Mouse (Mus musculus): ENCODE results near the gene Clip1. TPM values are rescaled to one million over a fixed set of nuclear protein-coding genes. Genes with fewer than 3 reads are reported as not detected.

Gene Clip1
- total and polyA plus RNA-seq, 3 experiments = 13.3 to 23.0 TPM; not detected in 1

GRCm38 (mm10) chr5:123609416-123609815 is 75.0 kb downstream of the Clip1 start:
- Histone ChIP-seq H3K27me3 (ENCODE audit: control insufficient read depth in 1 of 2, insufficient read depth in 2 of 2, low read length in 2 of 2) (no peaks in the 10 kb centered on the region), H3K4me1 (ENCODE audit: control insufficient read depth in 1 of 2, insufficient read depth in 2 of 2, low read length in 2 of 2) (no peaks in the 10 kb centered on the region), H3K9me3 (replicated peaks; ENCODE audit: insufficient read depth, low read length) (no peaks in the 10 kb centered on the region), H3K9ac (ENCODE audit: control insufficient read depth, low read depth, low read length, poor library complexity, severe bottlenecking) (no peak overlapping the region), H3K27ac (ENCODE audit: control insufficient read depth, low read depth, low read length) (no peak overlapping the region), H3K79me2 (ENCODE audit: control insufficient read depth, insufficient read depth, low read length, poor library complexity) (no peaks in the 10 kb centered on the region), H3K4me3 (ENCODE audit: control insufficient read depth in 1 of 2, insufficient read depth in 1 of 2, low read depth in 2 of 2, low read length in 2 of 2) (no peak overlapping the region), H3K36me3 (ENCODE audit: control insufficient read depth in 1 of 2, insufficient read depth in 2 of 2, low read length in 2 of 2) (no peaks in the 10 kb centered on the region; a peak in 1 of 4 replicates)
- TF ChIP-seq ETS1 (IDR thresholded peaks at IDR 0.05; ENCODE audit: low read depth, low read length) (no peak), POLR2A (IDR thresholded peaks at IDR 0.05; ENCODE audit: control insufficient read depth in 1 of 2, insufficient read depth in 1 of 2, low read depth in 1 of 2, low read length in 2 of 2, poor library complexity in 1 of 2) (no peak), USF2 (IDR thresholded peaks at IDR 0.05; ENCODE audit: borderline replicate concordance in 1 of 2, insufficient read depth in 1 of 2, low read depth in 1 of 2, low read length in 2 of 2) (no peak), EP300 (IDR thresholded peaks at IDR 0.05; ENCODE audit: low read depth in 1 of 2, low read length in 2 of 2) (no peak), CHD2 (IDR thresholded peaks at IDR 0.05; ENCODE audit: low read length) (no peak), POLR2AphosphoS5 (IDR thresholded peaks at IDR 0.05; ENCODE audit: borderline replicate concordance, low read depth, low read length) (no peak), ZMIZ1 (IDR thresholded peaks at IDR 0.05; ENCODE audit: low read depth, low read length) (no peak), MYC (IDR thresholded peaks at IDR 0.05; ENCODE audit: low read depth, low read length) (no peak), E2F4 (IDR thresholded peaks at IDR 0.05; ENCODE audit: borderline replicate concordance, low read depth, low read length) (no peak), SIN3A (IDR thresholded peaks at IDR 0.05; ENCODE audit: low read length) (no peak), CHD1 (IDR thresholded peaks at IDR 0.05; ENCODE audit: low read depth, low read length) (no peak), KAT2A (conservative IDR thresholded peaks at IDR 0.05; ENCODE audit: low read depth, low read length) (no peak), MAFK (IDR thresholded peaks at IDR 0.05; ENCODE audit: borderline replicate concordance, low read depth, low read length) (no peak), ZKSCAN1 (IDR thresholded peaks at IDR 0.05; ENCODE audit: low read depth, low read length) (no peak), MXI1 (IDR thresholded peaks at IDR 0.05; ENCODE audit: low read depth, low read length) (no peak)
- no peak for DNase-seq (ENCODE audit: low read depth, low spot score)

GRCm38 (mm10) chr5:123607211-123607669 is 77.2 kb downstream of the Clip1 start:
- no peaks in the 10 kb centered on the region; a peak in 1 of 4 replicates for H3K36me3 ChIP-seq (ENCODE audit: control insufficient read depth in 1 of 2, insufficient read depth in 2 of 2, low read length in 2 of 2)
- TF ChIP-seq MYC (IDR thresholded peaks at IDR 0.05; ENCODE audit: low read depth, low read length) = no peak
- no peak for TF ChIP-seq UBTF (IDR thresholded peaks at IDR 0.05; ENCODE audit: borderline replicate concordance, insufficient read depth, low read depth, low read length)
- no peak for TF ChIP-seq TCF12 (IDR thresholded peaks at IDR 0.05; ENCODE audit: low read depth, low read length)
- no peak for TF ChIP-seq POLR2A (IDR thresholded peaks at IDR 0.05; ENCODE audit: control insufficient read depth in 1 of 2, insufficient read depth in 1 of 2, low read depth in 1 of 2, low read length in 2 of 2, poor library complexity in 1 of 2)
- no peak for TF ChIP-seq MEF2A (IDR thresholded peaks at IDR 0.05; ENCODE audit: extremely low read depth, insufficient replicate concordance, low read depth, low read length, poor library complexity, severe bottlenecking)
- no peak for TF ChIP-seq CHD2 (IDR thresholded peaks at IDR 0.05; ENCODE audit: low read length)
- no peak for TF ChIP-seq MAFK (IDR thresholded peaks at IDR 0.05; ENCODE audit: borderline replicate concordance, low read depth, low read length)
- TF ChIP-seq JUND (IDR thresholded peaks at IDR 0.05; ENCODE audit: low read depth, low read length) = no peak
- TF ChIP-seq E2F4 (IDR thresholded peaks at IDR 0.05; ENCODE audit: borderline replicate concordance, low read depth, low read length) = no peak
- TF ChIP-seq TAL1 (IDR thresholded peaks at IDR 0.05; ENCODE audit: low read length) = no peak
- TF ChIP-seq ZNF384 (IDR thresholded peaks at IDR 0.05; ENCODE audit: low read depth, low read length) = no peak
- TF ChIP-seq MAZ (IDR thresholded peaks at IDR 0.05; ENCODE audit: low read depth, low read length) = no peak
- TF ChIP-seq SIN3A (IDR thresholded peaks at IDR 0.05; ENCODE audit: low read length) = no peak
- TF ChIP-seq RAD21 (IDR thresholded peaks at IDR 0.05; ENCODE audit: low read depth, low read length) = no peak
- no peak for TF ChIP-seq ZKSCAN1 (IDR thresholded peaks at IDR 0.05; ENCODE audit: low read depth, low read length)
- TF ChIP-seq CTCF (IDR thresholded peaks at IDR 0.05 in 2 of 3, conservative IDR thresholded peaks at IDR 0.05 in 1 of 3; ENCODE audit: control insufficient read depth in 1 of 3, insufficient read depth in 1 of 3, low read depth in 2 of 3, low read length in 3 of 3, poor library complexity in 1 of 3, severe bottlenecking in 1 of 3) = no peak
- no peak for TF ChIP-seq GABPA (IDR thresholded peaks at IDR 0.05; ENCODE audit: low read depth, low read length)
- TF ChIP-seq HCFC1 (IDR thresholded peaks at IDR 0.05; ENCODE audit: low read depth, low read length) = no peak
- TF ChIP-seq USF1 (IDR thresholded peaks at IDR 0.05; ENCODE audit: low read depth, low read length) = no peak
- H3K27ac ChIP-seq (ENCODE audit: control insufficient read depth, low read depth, low read length) = no peak overlapping the region
- no peaks in the 10 kb centered on the region for H3K79me2 ChIP-seq (ENCODE audit: control insufficient read depth, insufficient read depth, low read length, poor library complexity)
- H3K4me3 ChIP-seq (ENCODE audit: control insufficient read depth in 1 of 2, insufficient read depth in 1 of 2, low read depth in 2 of 2, low read length in 2 of 2) = no peak overlapping the region
- no peaks in the 10 kb centered on the region for H3K4me1 ChIP-seq (ENCODE audit: control insufficient read depth in 1 of 2, insufficient read depth in 2 of 2, low read length in 2 of 2)
- no peak overlapping the region for H3K9ac ChIP-seq (ENCODE audit: control insufficient read depth, low read depth, low read length, poor library complexity, severe bottlenecking)
- no peak for DNase-seq (ENCODE audit: low read depth, low spot score)
- H3K9me3 ChIP-seq (replicated peaks; ENCODE audit: insufficient read depth, low read length) = no peaks in the 10 kb centered on the region
- H3K27me3 ChIP-seq (ENCODE audit: control insufficient read depth in 1 of 2, insufficient read depth in 2 of 2, low read length in 2 of 2) = no peaks in the 10 kb centered on the region

All from MEL (cell line).